ENCODE assay signal across 9 mouse cellular contexts in the genomic region with DNA sequence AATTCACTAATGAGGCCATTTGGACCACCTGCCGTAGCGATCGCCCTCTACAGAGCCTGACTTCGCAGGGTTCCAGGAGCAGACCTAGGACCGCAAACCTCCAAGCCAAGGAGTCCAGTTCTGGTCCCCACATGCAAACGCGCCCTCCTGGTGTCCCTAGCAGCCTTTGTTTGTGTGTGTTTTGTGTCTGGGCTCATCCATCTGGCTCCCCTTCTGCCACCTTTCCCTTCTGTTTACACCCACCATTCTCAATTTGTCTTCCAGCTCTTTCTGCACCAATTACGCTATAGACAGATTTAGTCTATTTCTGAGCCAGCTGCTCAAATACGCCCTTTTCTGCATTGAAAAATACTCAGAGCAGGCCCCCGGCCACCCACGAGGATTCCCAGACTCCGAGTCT. TPM values are rescaled to one million over a fixed set of nuclear protein-coding genes. Genes with fewer than 3 reads are reported as not detected.
DNase-seq lines count a peak whose midpoint lies in the region; ATAC-seq lines count a peak whose summit lies in the region.
"Had no signal": no experiment of that assay in that cellular context is flagged by ENCODE, and none has a peak within 500 bp of the region (broad histone marks: within the 10 kb centered on the region; RNA-seq: fewer than 3 reads in every experiment).

No protein-coding gene starts in this region.

- WGBS in liver, embryonic 12.5 days (ENCODE audit: insufficient replicate concordance) = 76% methylated on average over 12 of the region's 12 CpGs

- no peak overlapping the region for H3K4me2 ChIP-seq in liver, embryonic 12.5 days
- H3K4me2 ChIP-seq: embryonic facial prominence, embryonic 12.5 days; liver, embryonic 13.5 days had no signal

- H3K4me3 ChIP-seq in liver, embryonic 12.5 days = no peak overlapping the region
- H3K4me3 ChIP-seq: embryonic facial prominence, embryonic 12.5 days; liver, embryonic 13.5 days had no signal

- no peaks in the 10 kb centered on the region for H3K9me3 ChIP-seq in liver, embryonic 12.5 days (replicated peaks)
- H3K9me3 ChIP-seq: liver, embryonic 13.5 days had no signal

- DNase-seq in cerebellum, postnatal 25 days = peak; percentile 67 to 76
- DNase-seq in frontal cortex, postnatal 14 days (ENCODE audit: low spot score in 2 of 2) = peak; percentile 36 to 43
- peak; percentile 28 for DNase-seq in left cerebral cortex, adult 11 months (ENCODE audit: low spot score)
- DNase-seq in right cerebral cortex, postnatal 10 days (ENCODE audit: low spot score in 2 of 2) = peak; percentile 67 to 86
- no peak for DNase-seq in adipocyte (ENCODE audit: low spot score)
- no peak for DNase-seq in adrenal gland, adult 8-10 months

- no peak overlapping the region for H3K27ac ChIP-seq in liver, embryonic 12.5 days
- H3K27ac ChIP-seq: embryonic facial prominence, embryonic 12.5 days; liver, embryonic 13.5 days had no signal

- no peaks in the 10 kb centered on the region for H3K36me3 ChIP-seq in liver, embryonic 12.5 days
- H3K36me3 ChIP-seq: embryonic facial prominence, embryonic 12.5 days; liver, embryonic 13.5 days had no signal

- no peak for ATAC-seq in liver, embryonic 12.5 days

- no peak overlapping the region for H3K9ac ChIP-seq in liver, embryonic 12.5 days
- H3K9ac ChIP-seq: embryonic facial prominence, embryonic 12.5 days; liver, embryonic 13.5 days had no signal

- peaks cover 10% of the 10 kb centered on the region; the same call in 1 of the 2 replicates for H3K4me1 ChIP-seq in liver, embryonic 12.5 days
- H3K4me1 ChIP-seq: embryonic facial prominence, embryonic 12.5 days had no signal

- H3K27me3 ChIP-seq in liver, embryonic 12.5 days (replicated peaks) = peaks cover 16% of the 10 kb centered on the region
- H3K27me3 ChIP-seq: embryonic facial prominence, embryonic 12.5 days; liver, embryonic 13.5 days had no signal

RNA-seq across cellular contexts. Expression of gene Slc7a1, which starts 54.1 kb away (rescaled TPM):
- polyA plus RNA-seq in liver, embryonic 12.5 days (2016; fragmentation: Nextera tagmentation; extraction: Ambion mirVana) = 28.8 and 30.2 TPM in 2 replicates
- total RNA-seq in adrenal gland, adult 8-10 months (2022) = 100 to 1,000 TPM in 2 of 4 experiments, 10 to 100 TPM in 2; 86.6 to 129 (median 106) TPM

Comparison
In these comparisons a context has a peak if more than half of its experiments do, and no peak if none do; other contexts are left out.
1. DNase-seq: peak in cerebellum, postnatal 25 days (2 of 2), frontal cortex, postnatal 14 days (2 of 2), left cerebral cortex, adult 11 months (single experiment) and right cerebral cortex, postnatal 10 days (2 of 2); none in adipocyte (single experiment) and adrenal gland, adult 8-10 months (single experiment).